Mouse (Mus musculus) A20 (cell line): ENCODE measurements around the gene Fam205a4.
"Not testable (repeated sequence)": the region's sequence is repeated elsewhere in the genome, so short reads cannot be mapped to it uniquely, and the experiment has no call there.

Experiments
- DNase-seq: peaks from one replicate; pipeline ENCODE4 v3.0.0-alpha.2; 2011; ENCODE audit warnings: low read depth, low spot score

Gene Fam205a4

GRCm38 (mm10) chr4:41965758-41966157 lies at the start of gene Fam205a4:
Gene Fam205a4, plus strand, starts transcription at chr4:41966058.
- DNase-seq = not testable (repeated sequence)

GRCm38 (mm10) chr4:41941272-41941671 lies 24.6 kb upstream of the Fam205a4 start, which contains the start of gene Gm20878:
Gene Gm20878, plus strand, starts transcription at chr4:41941572.
- not testable (repeated sequence) for DNase-seq
